ENCODE assay signal across 8 mouse cellular contexts in the genomic region with DNA sequence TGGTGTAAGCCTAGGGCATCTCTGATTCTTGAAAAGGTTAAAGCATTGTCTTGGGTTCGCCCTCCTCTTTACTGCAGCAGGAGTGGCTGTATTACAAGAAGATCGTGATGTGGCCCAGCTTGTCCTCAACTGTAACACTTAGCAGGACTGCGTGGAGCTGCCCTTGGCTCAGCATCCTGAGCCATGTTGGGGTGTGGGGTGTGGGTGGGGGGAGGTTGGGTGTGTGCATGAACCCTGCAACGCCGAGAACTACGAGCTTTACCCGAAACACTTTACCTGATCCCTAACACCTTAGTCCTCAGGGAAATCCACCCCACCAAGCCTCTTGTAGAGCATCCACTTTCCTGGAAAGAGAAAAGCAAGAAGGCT. TPM values are rescaled to one million over a fixed set of nuclear protein-coding genes. Genes with fewer than 3 reads are reported as not detected.
DNase-seq lines count a peak whose midpoint lies in the region; ATAC-seq and TF ChIP-seq lines count a peak whose summit lies in the region.

No protein-coding gene starts in this region.

- DNase-seq in heart, adult 11 months, result no peak
- no peak for DNase-seq in G1E (ENCODE audit: low spot score)
- no peak for DNase-seq in midbrain, embryonic 10.5 days (ENCODE audit: low spot score)
- no peak for DNase-seq in right cerebral cortex, postnatal 10 days (ENCODE audit: low spot score in 2 of 2)
- no peak for DNase-seq in layer of hippocampus, postnatal 36 days
- DNase-seq in layer of hippocampus, postnatal 14 days (ENCODE audit: low spot score in 2 of 2), result no peak

- no peaks in the 10 kb centered on the region for H3K27me3 ChIP-seq in heart, embryonic 12.5 days (replicated peaks)
- no peaks in the 10 kb centered on the region; the same call in 1 of the 2 replicates for H3K27me3 ChIP-seq in G1E (ENCODE audit: insufficient read depth, low read length)
- no peaks in the 10 kb centered on the region for H3K27me3 ChIP-seq in hindbrain, embryonic 12.5 days
- no peaks in the 10 kb centered on the region for H3K27me3 ChIP-seq in midbrain, embryonic 10.5 days (ENCODE audit: low read depth, poor library complexity, severe bottlenecking)

- peak overlapping the region; percentile 79 for H3K4me3 ChIP-seq in heart, embryonic 12.5 days
- peak overlapping the region; percentile 97 for H3K4me3 ChIP-seq in G1E (ENCODE audit: low read depth, low read length)
- H3K4me3 ChIP-seq in hindbrain, embryonic 12.5 days, result peak overlapping the region; percentile 95
- peak overlapping the region; percentile 88 for H3K4me3 ChIP-seq in midbrain, embryonic 10.5 days

- H3K4me1 ChIP-seq in heart, embryonic 12.5 days (replicated peaks), result peaks cover 9% of the 10 kb centered on the region
- peaks cover 55% of the 10 kb centered on the region for H3K4me1 ChIP-seq in G1E (ENCODE audit: insufficient read depth, low read depth, low read length)
- H3K4me1 ChIP-seq in hindbrain, embryonic 12.5 days, result peaks cover 10% of the 10 kb centered on the region
- peaks cover 17% of the 10 kb centered on the region for H3K4me1 ChIP-seq in midbrain, embryonic 10.5 days

- peaks cover 29% of the 10 kb centered on the region for H3K36me3 ChIP-seq in heart, embryonic 12.5 days
- peaks cover 33% of the 10 kb centered on the region for H3K36me3 ChIP-seq in G1E (replicated peaks)
- H3K36me3 ChIP-seq in hindbrain, embryonic 12.5 days, result peaks cover 28% of the 10 kb centered on the region
- peaks cover 32% of the 10 kb centered on the region for H3K36me3 ChIP-seq in midbrain, embryonic 10.5 days

- no peak overlapping the region for H3K27ac ChIP-seq in heart, embryonic 12.5 days (ENCODE audit: poor library complexity, severe bottlenecking)
- 0 out of 2 replicates have a peak overlapping the region, but pooled peaks have one; percentile 30 for H3K27ac ChIP-seq in hindbrain, embryonic 12.5 days
- peak overlapping the region; percentile 87 for H3K27ac ChIP-seq in midbrain, embryonic 10.5 days (replicated peaks)

- H3K4me2 ChIP-seq in heart, embryonic 12.5 days, result peak overlapping the region; percentile 90
- H3K4me2 ChIP-seq in hindbrain, embryonic 12.5 days (replicated peaks), result peak overlapping the region; percentile 83

- H3K9me3 ChIP-seq in heart, embryonic 12.5 days (replicated peaks), result no peaks in the 10 kb centered on the region
- H3K9me3 ChIP-seq in G1E (replicated peaks), result no peaks in the 10 kb centered on the region
- no peaks in the 10 kb centered on the region for H3K9me3 ChIP-seq in hindbrain, embryonic 12.5 days (replicated peaks)
- no peaks in the 10 kb centered on the region for H3K9me3 ChIP-seq in midbrain, embryonic 10.5 days (replicated peaks)

- no peak for TF ChIP-seq CTCF in G1E (IDR thresholded peaks at IDR 0.05; ENCODE audit: low read depth, low read length)

- peak; percentile 26 for ATAC-seq in heart, embryonic 12.5 days (ENCODE audit: insufficient number of reproducible peaks, low FRiP score)
- no peak for ATAC-seq in G1E (ENCODE audit: extremely low read depth, insufficient number of reproducible peaks, low FRiP score, poor library complexity, severe bottlenecking)
- no peak for ATAC-seq in hindbrain, embryonic 12.5 days (ENCODE audit: low FRiP score)

- peak overlapping the region; percentile 91 for H3K9ac ChIP-seq in heart, embryonic 12.5 days
- peak overlapping the region; percentile 90 for H3K9ac ChIP-seq in hindbrain, embryonic 12.5 days

- WGBS in heart, embryonic 12.5 days, result 49% methylated on average over 7 of the region's 7 CpGs
- WGBS in hindbrain, embryonic 12.5 days, result 46% methylated on average over 7 of the region's 7 CpGs
- 45% methylated on average over 7 of the region's 7 CpGs for WGBS in midbrain, embryonic 10.5 days

RNA-seq across cellular contexts. Expression of gene Rrp1, which starts 0.3 kb away (rescaled TPM):
- 232 and 254 TPM in 2 replicates for polyA plus RNA-seq in heart, embryonic 12.5 days (2016; fragmentation: Nextera tagmentation; extraction: Ambion mirVana)
- total RNA-seq in G1E (2014; fragmentation: Nextera tagmentation) (172 and 189 TPM in 2 replicates), G1E (2017) (423 and 464 TPM in 2 replicates)
- polyA plus RNA-seq in G1E (2012), result 372 and 420 TPM in 2 replicates
- 339 and 343 TPM in 2 replicates for polyA plus RNA-seq in hindbrain, embryonic 12.5 days (2016; fragmentation: Nextera tagmentation; extraction: Ambion mirVana)
- polyA plus RNA-seq in midbrain, embryonic 10.5 days (2016; fragmentation: Nextera tagmentation; extraction: Ambion mirVana), result 319 and 355 TPM in 2 replicates
- 100 to 1,000 TPM; 337 to 355 TPM for total RNA-seq in layer of hippocampus, postnatal 36 days (2021)
- total RNA-seq in layer of hippocampus, postnatal 14 days (2021), result 100 to 1,000 TPM; 337 to 342 TPM

RNA-seq across cellular contexts. Expression of gene Cstb, which starts 12.3 kb away (rescaled TPM):
- 119 and 123 TPM in 2 replicates for polyA plus RNA-seq in heart, embryonic 12.5 days (2016; fragmentation: Nextera tagmentation; extraction: Ambion mirVana)
- total RNA-seq in G1E (2014; fragmentation: Nextera tagmentation) (33.7 and 47.1 TPM in 2 replicates), G1E (2017) (251 and 260 TPM in 2 replicates)
- 20.0 and 40.3 TPM in 2 replicates for polyA plus RNA-seq in G1E (2012)
- 127 and 138 TPM in 2 replicates for polyA plus RNA-seq in hindbrain, embryonic 12.5 days (2016; fragmentation: Nextera tagmentation; extraction: Ambion mirVana)
- polyA plus RNA-seq in midbrain, embryonic 10.5 days (2016; fragmentation: Nextera tagmentation; extraction: Ambion mirVana), result 112 and 114 TPM in 2 replicates
- total RNA-seq in layer of hippocampus, postnatal 36 days (2021), result 10 to 100 TPM; 33.5 to 35.0 TPM
- 10 to 100 TPM; 33.8 to 37.6 TPM for total RNA-seq in layer of hippocampus, postnatal 14 days (2021)

RNA-seq across cellular contexts. Expression of gene Pdxk, which starts 51.6 kb away (rescaled TPM):
- polyA plus RNA-seq in heart, embryonic 12.5 days (2016; fragmentation: Nextera tagmentation; extraction: Ambion mirVana), result 5.4 and 5.5 TPM in 2 replicates
- 33.6 and 36.2 TPM in 2 replicates for total RNA-seq in G1E (2014; fragmentation: Nextera tagmentation)
- total RNA-seq in G1E (2017), result 44.6 and 47.1 TPM in 2 replicates
- 20.8 and 23.0 TPM in 2 replicates for polyA plus RNA-seq in G1E (2012)
- polyA plus RNA-seq in hindbrain, embryonic 12.5 days (2016; fragmentation: Nextera tagmentation; extraction: Ambion mirVana), result 12.2 and 13.0 TPM in 2 replicates
- polyA plus RNA-seq in midbrain, embryonic 10.5 days (2016; fragmentation: Nextera tagmentation; extraction: Ambion mirVana), result 10.5 and 11.1 TPM in 2 replicates
- 100 to 1,000 TPM in 1 of 2 experiments, 10 to 100 TPM in 1; 93.3 to 102 TPM for total RNA-seq in layer of hippocampus, postnatal 36 days (2021)
- 10 to 100 TPM; 71.0 to 73.2 TPM for total RNA-seq in layer of hippocampus, postnatal 14 days (2021)
